Mouse (Mus musculus) midbrain, embryonic 15.5 days (tissue): ENCODE measurements around the gene Mdp1. TPM values are rescaled to one million over a fixed set of nuclear protein-coding genes. Genes with fewer than 3 reads are reported as not detected.

Experiments used
- ATAC-seq: fragments of 200-750 bp; cut with Nextera tagmentation; replicated peaks from 2 replicates; pipeline ENCODE4 v1.8.0; 2017; ENCODE audit warnings: moderate TSS enrichment
- H3K27ac ChIP-seq: fragments of 300-500 bp; sonication (generic); 2 replicates; pipeline ENCODE4 v1.5.1; 2015; ENCODE audit warnings: mild to moderate bottlenecking, inconsistent platforms
- H3K27me3 ChIP-seq: fragments of 300-500 bp; sonication (generic); replicated peaks from 2 replicates; pipeline ENCODE4 v1.6.1; 2015; ENCODE audit warnings: inconsistent platforms
- H3K36me3 ChIP-seq: fragments of 300-500 bp; sonication (generic); replicated peaks from 2 replicates; pipeline ENCODE4 v1.6.1; 2015; ENCODE audit warnings: inconsistent platforms
- H3K4me1 ChIP-seq: fragments of 300-500 bp; sonication (generic); 2 replicates; pipeline ENCODE4 v1.6.1; 2015; ENCODE audit warnings: inconsistent platforms
- H3K4me2 ChIP-seq: fragments of 300-500 bp; sonication (generic); 2 replicates; pipeline ENCODE4 v1.6.1; 2015; ENCODE audit warnings: inconsistent platforms, mild to moderate bottlenecking, moderate library complexity
- H3K4me3 ChIP-seq: fragments of 300-500 bp; sonication (generic); 2 replicates; pipeline ENCODE4 v1.5.1; 2015; ENCODE audit warnings: mild to moderate bottlenecking, inconsistent platforms
- H3K9ac ChIP-seq: fragments of 300-500 bp; sonication (generic); 2 replicates; pipeline ENCODE4 v1.6.1; 2015; ENCODE audit warnings: mild to moderate bottlenecking, inconsistent platforms
- H3K9me3 ChIP-seq: fragments of 300-500 bp; sonication (generic); 2 replicates; pipeline ENCODE4 v1.6.1; 2016; ENCODE audit warnings: inconsistent platforms
- WGBS: fragments of 180-500 bp; shearing (Covaris S2); methylation state at CpG from one replicate; pipeline ENCODE4 v1.1.7; 2015; ENCODE audit warnings: mixed read lengths; 5-methylcytosine and 5-hydroxymethylcytosine counted together
- polyA plus RNA-seq: library from polyadenylated mRNA; unstranded; fragments of >200 nt; fragmentation: Nextera tagmentation; extraction: Ambion mirVana; gene quantifications from 2 replicates; pipeline ENCODE4 v1.2.1, GENCODE M21; 2015

The Mdp1 gene
- polyA plus RNA-seq, 1 experiment from 2014 or later: 77.1 TPM

DNA sequence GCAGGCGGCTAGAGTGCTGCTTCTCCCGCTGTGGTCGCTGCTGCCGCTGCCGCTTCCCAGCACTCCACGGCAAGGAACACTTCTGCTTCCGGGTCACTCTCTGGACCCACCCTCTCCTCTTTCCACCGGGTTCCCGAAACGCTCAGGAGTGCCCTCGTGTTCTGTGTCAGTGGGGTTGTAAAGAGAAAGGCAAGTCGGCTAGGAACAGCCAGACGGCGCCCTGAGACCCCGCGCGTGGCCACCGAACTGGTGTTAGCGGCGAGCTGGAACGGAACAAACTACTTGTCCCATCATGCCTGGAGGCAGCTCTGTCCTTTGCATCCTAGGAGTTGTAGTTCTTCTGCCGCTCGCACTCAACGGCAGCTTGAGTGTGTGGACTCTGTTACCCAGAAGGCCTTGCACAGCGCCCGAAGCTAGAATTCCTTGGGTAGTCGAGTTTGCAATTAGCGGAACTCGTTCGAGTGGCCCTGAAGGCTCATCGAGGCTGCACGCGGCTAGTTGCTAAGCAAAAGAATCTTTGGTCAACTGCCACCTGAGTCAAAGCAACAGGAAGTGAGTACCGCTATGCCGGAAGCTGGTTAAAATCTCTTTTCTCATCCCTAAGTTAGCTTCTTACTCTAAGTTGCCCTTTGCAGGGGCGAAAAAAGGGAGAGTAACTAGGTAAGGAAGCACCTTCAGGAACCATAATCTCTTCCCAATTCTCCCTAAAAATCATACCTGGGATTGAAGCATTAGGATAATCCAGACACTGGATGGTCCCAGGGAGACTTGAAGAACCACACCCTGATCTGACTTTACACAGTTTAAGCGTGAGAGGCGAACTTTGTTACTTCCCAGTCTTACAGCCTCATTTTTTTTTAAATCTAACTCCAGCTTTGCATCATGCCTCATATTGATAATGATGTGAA, 11.8 kb upstream of the Mdp1 start, which contains the start of the genes Gmpr2 and Nedd8:
TSS of gene Gmpr2 (plus strand) at position 109 of the 908 bp plus-strand sequence.
TSS of gene Nedd8 (minus strand) at position 292 of the 908 bp plus-strand sequence.
- under 1% methylated on average over 38 of the region's 38 CpGs for WGBS
- Histone ChIP-seq H3K27me3 (no peaks in the 10 kb centered on the region), H3K27ac (peak within 1 kb of the TSS; percentile 89), H3K9me3 (no peaks in the 10 kb centered on the region), H3K36me3 (peaks cover 3% of the 10 kb centered on the region; the same call in 1 of the 2 replicates), H3K4me3 (peak within 1 kb of the TSS; percentile 73), H3K4me1 (peaks cover 23% of the 10 kb centered on the region), H3K9ac (peak within 1 kb of the TSS; percentile 75), H3K4me2 (peak within 1 kb of the TSS; percentile 80)
- peak; percentile 98 for ATAC-seq

DNA sequence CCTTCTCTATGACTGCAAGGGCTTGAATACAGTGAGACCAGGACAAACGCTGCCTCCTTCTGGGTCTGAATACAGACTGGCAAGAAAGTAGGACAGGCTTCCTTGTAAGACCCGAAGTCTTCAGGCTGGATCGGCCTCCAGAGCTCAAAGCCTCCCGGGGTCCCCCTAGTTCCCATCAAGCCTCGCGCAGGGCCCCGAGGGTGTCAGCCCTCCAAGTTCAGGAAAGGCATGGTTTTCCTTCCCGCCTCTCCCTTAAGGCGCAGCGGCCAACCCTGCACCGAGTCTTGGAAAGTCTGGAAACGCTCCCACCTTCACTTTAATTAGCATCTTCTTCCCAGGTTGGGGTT, 11.2 kb upstream of the Mdp1 start:
- peaks cover 3% of the 10 kb centered on the region; the same call in 1 of the 2 replicates for H3K36me3 ChIP-seq

DNA sequence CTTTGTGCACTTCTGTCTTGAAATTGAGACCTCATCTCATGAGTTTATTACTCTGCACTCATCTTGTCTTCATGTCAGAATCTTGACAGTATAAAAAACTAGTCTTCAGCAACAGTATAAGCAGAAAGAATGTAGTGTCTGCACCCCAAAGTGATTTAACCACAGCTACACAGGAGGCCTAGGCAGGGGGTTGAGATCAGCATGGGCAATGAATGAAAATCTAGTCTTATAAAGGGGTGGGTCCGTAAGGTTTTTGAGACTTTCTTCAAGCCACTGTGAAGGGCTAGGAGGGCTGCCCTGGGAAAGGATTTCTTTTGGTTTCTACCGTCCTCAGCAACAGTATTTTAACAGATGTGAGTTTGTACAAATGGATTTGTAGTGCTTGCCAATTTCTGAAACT, 328 bp upstream of the Mdp1 start:
- ATAC-seq: peak; percentile 48
- H3K27me3 ChIP-seq: no peaks in the 10 kb centered on the region
- 34% methylated on average over 2 of the region's 2 CpGs for WGBS
- H3K4me3 ChIP-seq: peak overlapping the region; percentile 76
- H3K27ac ChIP-seq: peak overlapping the region; percentile 85; the same call in 1 of the 2 replicates
- H3K4me2 ChIP-seq: peak overlapping the region; percentile 69
- peaks cover 16% of the 10 kb centered on the region for H3K4me1 ChIP-seq
- H3K9me3 ChIP-seq: no peaks in the 10 kb centered on the region
- no peak overlapping the region for H3K9ac ChIP-seq
- H3K36me3 ChIP-seq: peaks cover 7% of the 10 kb centered on the region; the same call in 1 of the 2 replicates

More for the DNA sequence above, 11.2 kb upstream of the Mdp1 start:
- peak; percentile 79 for ATAC-seq
- Histone ChIP-seq H3K9me3 (no peaks in the 10 kb centered on the region), H3K4me1 (peaks cover 23% of the 10 kb centered on the region), H3K4me2 (peak overlapping the region; percentile 80), H3K9ac (peak overlapping the region; percentile 75), H3K27me3 (no peaks in the 10 kb centered on the region), H3K4me3 (peak overlapping the region; percentile 73), H3K27ac (peak overlapping the region; percentile 89)
- under 1% methylated on average over 12 of the region's 12 CpGs for WGBS

DNA sequence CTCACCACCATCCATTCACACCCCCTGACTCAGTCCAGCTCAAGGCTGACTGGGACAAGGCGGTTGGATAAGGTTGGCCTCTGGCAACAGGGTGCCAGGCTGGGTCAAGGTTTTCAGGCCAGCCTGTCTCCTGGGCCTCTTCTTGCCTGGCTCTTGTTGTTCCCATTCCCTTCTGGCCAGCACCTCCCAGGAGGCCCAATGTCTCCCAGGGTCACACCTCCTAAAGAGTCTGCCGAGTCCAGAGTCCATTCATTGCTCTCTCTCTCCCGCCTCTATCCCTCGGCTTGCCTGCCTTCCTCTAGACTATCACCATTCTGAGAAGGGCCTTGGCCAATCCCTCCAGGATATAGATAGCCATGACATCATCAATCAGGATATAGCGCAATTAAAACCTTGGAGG, 2.3 kb downstream of the Mdp1 start:
- no peak overlapping the region for H3K9ac ChIP-seq
- H3K9me3 ChIP-seq: no peaks in the 10 kb centered on the region
- no peak overlapping the region for H3K4me3 ChIP-seq
- ATAC-seq: no peak
- 92% methylated on average over 5 of the region's 5 CpGs for WGBS
- peaks cover 7% of the 10 kb centered on the region; the same call in 1 of the 2 replicates for H3K36me3 ChIP-seq
- peaks cover 16% of the 10 kb centered on the region for H3K4me1 ChIP-seq
- no peak overlapping the region for H3K27ac ChIP-seq
- H3K27me3 ChIP-seq: no peaks in the 10 kb centered on the region
- H3K4me2 ChIP-seq: no peak overlapping the region

DNA sequence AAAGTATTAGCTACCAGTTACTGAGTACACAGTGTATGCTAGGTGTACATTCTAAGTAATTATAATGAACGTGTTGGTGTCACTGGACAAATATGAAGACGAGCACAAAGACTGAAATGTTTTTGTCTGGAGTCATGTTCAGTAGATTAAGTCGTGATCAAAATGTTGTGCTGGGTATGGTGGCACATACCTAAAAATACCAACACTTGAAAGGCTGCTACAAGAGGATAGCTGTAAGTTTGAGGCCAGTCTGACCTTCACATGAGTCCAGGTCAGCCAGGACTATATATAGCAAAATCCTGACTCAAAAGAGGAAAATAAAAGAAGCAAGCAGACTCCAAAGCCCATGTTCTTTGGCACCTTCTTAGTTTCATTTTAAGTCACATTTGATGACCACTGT, 3.4 kb downstream of the Mdp1 start:
- H3K27ac ChIP-seq: no peak overlapping the region
- 0 out of 2 replicates have a peak, but pooled peaks cover 4% of the 10 kb centered on the region for H3K36me3 ChIP-seq
- peaks cover 16% of the 10 kb centered on the region for H3K4me1 ChIP-seq
- H3K27me3 ChIP-seq: no peaks in the 10 kb centered on the region
- WGBS: 88% methylated on average over 3 of the region's 3 CpGs
- H3K9ac ChIP-seq: no peak overlapping the region
- H3K4me2 ChIP-seq: no peak overlapping the region
- H3K9me3 ChIP-seq: no peaks in the 10 kb centered on the region
- no peak for ATAC-seq
- no peak overlapping the region for H3K4me3 ChIP-seq

DNA sequence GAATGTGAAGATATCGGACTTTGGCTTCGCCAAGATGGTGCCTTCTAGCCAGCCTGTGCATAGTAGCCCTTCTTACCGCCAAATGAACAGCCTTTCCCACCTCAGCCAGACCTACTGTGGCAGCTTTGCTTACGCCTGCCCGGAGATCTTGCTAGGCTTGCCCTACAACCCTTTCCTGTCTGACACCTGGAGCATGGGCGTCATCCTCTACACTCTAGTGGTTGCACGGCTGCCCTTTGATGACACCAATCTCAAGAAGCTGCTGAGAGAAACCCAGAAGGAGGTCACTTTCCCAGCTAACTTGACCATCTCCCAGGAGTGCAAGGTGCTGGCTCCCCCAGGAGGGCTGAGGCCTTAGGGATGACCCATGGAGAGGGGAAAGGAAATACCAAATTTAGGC, 8.8 kb downstream of the Mdp1 start:
- no peak; the same call in 1 of the 2 replicates for ATAC-seq
- Histone ChIP-seq H3K4me3 (no peak overlapping the region), H3K27ac (no peak overlapping the region), H3K4me2 (no peak overlapping the region), H3K27me3 (no peaks in the 10 kb centered on the region), H3K9ac (no peak overlapping the region), H3K9me3 (no peaks in the 10 kb centered on the region), H3K36me3 (no peaks in the 10 kb centered on the region), H3K4me1 (no peaks in the 10 kb centered on the region)
- WGBS: 89% methylated on average over 7 of the region's 7 CpGs

DNA sequence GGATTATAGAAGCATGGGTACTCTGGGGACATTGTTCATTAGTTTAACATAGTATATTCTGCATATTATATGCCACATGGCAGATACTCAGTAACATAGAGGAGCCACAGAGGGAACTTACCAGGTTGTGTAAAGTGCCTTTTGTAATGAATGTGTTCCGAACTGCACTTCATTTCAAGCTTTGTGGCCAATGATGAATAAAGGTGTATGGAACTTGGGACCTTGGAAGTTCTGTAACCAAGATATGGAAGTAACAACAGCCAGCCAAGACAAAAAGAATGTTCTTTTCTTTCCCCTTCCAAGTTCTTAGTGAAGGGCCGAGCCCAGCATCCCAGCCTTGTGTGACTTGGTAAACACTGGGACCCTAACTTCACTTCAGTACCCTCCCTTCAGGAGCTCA, 10.4 kb downstream of the Mdp1 start, which contains the start of gene Tssk4:
TSS of gene Tssk4 (plus strand) at position 301 of the 400 bp plus-strand sequence.
- H3K27ac ChIP-seq: no peak within 1 kb of the TSS
- no peak within 1 kb of the TSS for H3K9ac ChIP-seq
- H3K9me3 ChIP-seq: no peaks in the 10 kb centered on the region
- H3K4me3 ChIP-seq: no peak within 1 kb of the TSS
- H3K4me2 ChIP-seq: no peak within 1 kb of the TSS
- peaks cover 7% of the 10 kb centered on the region; the same call in 1 of the 2 replicates for H3K4me1 ChIP-seq
- H3K36me3 ChIP-seq: no peaks in the 10 kb centered on the region
- no peaks in the 10 kb centered on the region for H3K27me3 ChIP-seq
- WGBS: 89% methylated on average over 2 of the region's 2 CpGs
- no peak for ATAC-seq

DNA sequence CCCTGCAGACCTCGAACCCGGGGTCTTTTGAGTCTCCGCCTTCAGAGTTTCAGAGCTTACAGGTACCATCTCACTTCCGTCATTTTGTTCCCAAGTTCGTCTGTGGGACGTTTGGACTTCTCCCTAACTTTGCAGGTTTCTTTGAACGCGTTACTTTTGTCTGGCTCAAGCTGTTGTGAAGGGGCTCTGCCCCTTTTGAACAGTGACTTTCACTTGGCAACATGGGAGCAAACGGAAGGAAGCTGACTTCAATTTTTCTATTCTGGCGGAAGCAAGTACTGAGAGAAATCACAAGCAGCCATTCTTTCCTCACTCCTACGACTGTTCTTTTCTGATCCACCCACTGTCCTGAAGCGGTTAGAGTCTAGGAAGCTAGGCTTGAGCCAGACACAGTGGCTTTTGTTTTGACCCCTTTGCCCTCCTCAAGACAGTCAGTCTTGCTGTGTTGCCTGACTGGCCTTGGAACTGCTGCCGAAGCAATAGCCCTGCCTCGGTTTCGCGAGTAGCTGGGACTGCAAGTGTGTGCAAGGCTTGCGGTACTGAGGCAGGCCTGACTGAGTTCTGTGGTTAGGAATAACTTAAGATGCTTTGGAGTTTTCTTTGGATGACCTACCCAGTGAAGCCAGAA, 15.9 kb downstream of the Mdp1 start:
- Histone ChIP-seq H3K9ac (peak overlapping the region; percentile 85; the same call in 1 of the 2 replicates), H3K9me3 (no peaks in the 10 kb centered on the region), H3K4me2 (peak overlapping the region; percentile 70), H3K4me3 (peak overlapping the region; percentile 87), H3K27ac (no peak overlapping the region), H3K4me1 (peaks cover 23% of the 10 kb centered on the region), H3K27me3 (no peaks in the 10 kb centered on the region), H3K36me3 (peaks cover 17% of the 10 kb centered on the region)
- 30% methylated on average over 17 of the region's 17 CpGs for WGBS
- ATAC-seq: no peak

DNA sequence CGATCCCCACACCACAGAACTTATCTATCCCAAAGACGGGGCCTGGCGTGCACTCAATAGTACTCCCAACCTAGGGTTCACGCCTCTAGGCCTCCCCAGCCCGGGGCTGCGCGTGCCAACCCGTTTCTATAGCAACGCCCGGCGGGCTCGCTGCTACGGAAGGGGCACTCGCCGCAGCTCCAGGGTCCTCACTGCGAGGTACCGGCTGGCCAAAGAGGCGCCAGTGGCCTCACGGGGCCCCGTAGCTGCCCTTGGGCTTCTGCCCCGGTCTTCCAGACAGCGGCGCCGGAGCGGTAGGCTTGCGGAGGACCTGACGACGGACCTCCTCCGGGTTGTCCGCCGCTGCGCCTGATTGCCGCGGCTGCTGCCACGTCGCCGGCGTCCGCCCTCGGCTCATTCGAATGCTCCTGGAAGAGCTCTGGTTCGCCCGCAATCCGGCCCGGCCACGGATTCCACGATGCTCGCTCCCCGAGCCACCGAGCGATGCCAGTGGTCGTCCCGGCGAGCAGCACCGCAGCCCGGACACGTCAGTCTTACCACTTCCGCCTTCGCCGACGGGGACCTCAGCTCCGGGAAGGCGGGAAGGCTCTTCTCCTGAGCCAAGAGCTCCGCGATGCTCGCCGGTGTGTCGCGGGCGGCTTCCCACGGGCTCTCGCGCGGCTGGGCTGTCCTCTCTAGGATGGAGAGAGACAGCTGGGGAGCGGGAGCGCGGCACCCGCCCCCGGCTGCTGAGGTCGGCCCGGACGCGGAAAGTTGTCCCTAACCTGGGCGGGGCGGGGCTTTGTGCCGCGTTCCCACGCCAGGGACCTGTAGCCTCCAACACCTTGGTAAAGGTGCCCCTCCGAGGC, 17.0 kb downstream of the Mdp1 start, which contains the start of gene Tm9sf1:
TSS of gene Tm9sf1 (minus strand) at position 747 of the 848 bp plus-strand sequence.
- Histone ChIP-seq H3K9ac (peak within 1 kb of the TSS; percentile 85), H3K4me2 (peak within 1 kb of the TSS; percentile 70), H3K4me1 (peaks cover 23% of the 10 kb centered on the region), H3K27me3 (no peaks in the 10 kb centered on the region), H3K36me3 (peaks cover 22% of the 10 kb centered on the region), H3K4me3 (peak within 1 kb of the TSS; percentile 87), H3K9me3 (no peaks in the 10 kb centered on the region), H3K27ac (peak within 1 kb of the TSS; percentile 96)
- under 1% methylated on average over 86 of the region's 89 CpGs for WGBS
- peak; percentile 92 for ATAC-seq

DNA sequence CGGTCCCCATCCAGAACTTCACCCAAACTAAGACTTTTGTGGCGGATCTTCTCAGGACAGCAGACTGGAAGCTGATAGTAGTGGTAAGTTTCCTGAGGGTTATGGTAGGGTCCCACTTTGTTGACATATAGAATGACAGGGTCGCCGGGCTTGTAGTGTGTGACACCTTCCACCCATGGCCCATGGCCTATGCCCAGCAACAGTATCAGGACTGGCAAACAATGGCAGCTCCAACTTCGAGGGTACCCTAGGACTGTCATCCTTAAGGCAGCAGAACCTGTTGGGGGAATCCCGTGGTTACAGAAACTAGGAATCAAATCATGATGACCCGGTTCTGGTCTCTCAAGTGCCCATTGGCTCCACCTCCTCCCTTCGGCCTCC, 17.6 kb downstream of the Mdp1 start:
- Histone ChIP-seq H3K4me1 (peaks cover 23% of the 10 kb centered on the region), H3K9ac (peak overlapping the region; percentile 85), H3K9me3 (no peaks in the 10 kb centered on the region), H3K4me2 (peak overlapping the region; percentile 70), H3K27ac (peak overlapping the region; percentile 96), H3K4me3 (peak overlapping the region; percentile 87), H3K27me3 (no peaks in the 10 kb centered on the region), H3K36me3 (peaks cover 27% of the 10 kb centered on the region)
- ATAC-seq: peak; percentile 59
- 16% methylated on average over 8 of the region's 8 CpGs for WGBS

DNA sequence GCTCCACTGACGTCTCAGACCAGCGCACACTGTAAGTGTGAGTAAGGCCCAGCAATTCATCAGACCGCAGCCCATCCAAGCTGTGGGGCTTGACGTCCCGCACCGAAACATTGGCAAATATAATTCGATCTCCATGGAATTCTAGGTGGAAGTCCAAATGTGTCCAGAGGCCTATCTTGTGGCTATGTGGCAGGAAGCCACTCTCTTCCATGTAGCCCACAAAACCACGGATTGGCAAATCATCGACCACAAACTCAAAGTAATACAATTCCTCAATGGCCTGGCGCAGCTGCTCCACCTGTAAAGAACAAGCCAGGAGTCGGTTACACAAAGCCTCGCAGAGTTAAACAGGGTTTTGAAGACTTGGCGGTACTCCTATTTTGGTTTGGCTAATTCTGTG, 19.0 kb downstream of the Mdp1 start:
- H3K4me3 ChIP-seq: no peak overlapping the region
- WGBS: 95% methylated on average over 13 of the region's 13 CpGs
- H3K36me3 ChIP-seq: peaks cover 31% of the 10 kb centered on the region
- no peak overlapping the region for H3K9ac ChIP-seq
- H3K27me3 ChIP-seq: no peaks in the 10 kb centered on the region
- H3K4me1 ChIP-seq: peaks cover 26% of the 10 kb centered on the region
- H3K27ac ChIP-seq: no peak overlapping the region
- H3K9me3 ChIP-seq: no peaks in the 10 kb centered on the region
- no peak for ATAC-seq
- H3K4me2 ChIP-seq: no peak overlapping the region
